Mouse (Mus musculus): ENCODE data around the gene Cops7a.

The Cops7a gene

DNA sequence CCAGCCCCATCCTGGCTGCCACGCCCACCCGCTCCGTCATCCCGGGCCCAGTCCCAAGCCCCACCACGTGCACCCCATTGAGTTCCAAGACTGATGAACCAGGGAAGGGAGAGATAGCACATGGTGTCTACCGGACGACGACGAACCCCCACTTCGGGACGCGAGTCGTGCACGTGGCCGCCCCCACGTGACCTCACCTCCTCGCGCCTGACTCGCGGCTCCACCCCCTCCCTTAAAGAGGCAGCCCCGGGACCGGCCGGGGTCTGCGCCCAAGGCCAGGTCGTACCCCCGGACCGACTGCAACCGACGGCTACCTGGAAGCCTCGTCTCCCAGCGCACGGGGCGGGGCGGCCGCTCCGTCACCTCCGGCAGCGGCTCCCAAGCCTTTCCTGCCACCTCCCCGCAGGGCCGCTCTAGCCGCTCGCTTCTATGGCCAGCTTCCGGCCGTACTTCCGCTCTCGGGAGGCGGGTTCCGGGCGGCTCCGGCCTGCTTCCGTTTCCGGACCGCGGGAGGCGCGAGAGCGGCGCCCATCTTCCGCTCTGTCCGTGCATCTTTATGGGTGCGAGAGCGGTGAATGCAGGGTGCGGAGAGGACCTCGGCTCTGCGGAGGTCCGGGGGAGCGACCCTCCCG is at the start of gene Cops7a:
TSS of gene Cops7a (minus strand) at position 451 of the 632 bp plus-strand sequence.
- DNase-seq (ENCODE audit: inconsistent age in 2 of 2, low spot score in 1 of 2): peak; percentile 97 to 99

DNA sequence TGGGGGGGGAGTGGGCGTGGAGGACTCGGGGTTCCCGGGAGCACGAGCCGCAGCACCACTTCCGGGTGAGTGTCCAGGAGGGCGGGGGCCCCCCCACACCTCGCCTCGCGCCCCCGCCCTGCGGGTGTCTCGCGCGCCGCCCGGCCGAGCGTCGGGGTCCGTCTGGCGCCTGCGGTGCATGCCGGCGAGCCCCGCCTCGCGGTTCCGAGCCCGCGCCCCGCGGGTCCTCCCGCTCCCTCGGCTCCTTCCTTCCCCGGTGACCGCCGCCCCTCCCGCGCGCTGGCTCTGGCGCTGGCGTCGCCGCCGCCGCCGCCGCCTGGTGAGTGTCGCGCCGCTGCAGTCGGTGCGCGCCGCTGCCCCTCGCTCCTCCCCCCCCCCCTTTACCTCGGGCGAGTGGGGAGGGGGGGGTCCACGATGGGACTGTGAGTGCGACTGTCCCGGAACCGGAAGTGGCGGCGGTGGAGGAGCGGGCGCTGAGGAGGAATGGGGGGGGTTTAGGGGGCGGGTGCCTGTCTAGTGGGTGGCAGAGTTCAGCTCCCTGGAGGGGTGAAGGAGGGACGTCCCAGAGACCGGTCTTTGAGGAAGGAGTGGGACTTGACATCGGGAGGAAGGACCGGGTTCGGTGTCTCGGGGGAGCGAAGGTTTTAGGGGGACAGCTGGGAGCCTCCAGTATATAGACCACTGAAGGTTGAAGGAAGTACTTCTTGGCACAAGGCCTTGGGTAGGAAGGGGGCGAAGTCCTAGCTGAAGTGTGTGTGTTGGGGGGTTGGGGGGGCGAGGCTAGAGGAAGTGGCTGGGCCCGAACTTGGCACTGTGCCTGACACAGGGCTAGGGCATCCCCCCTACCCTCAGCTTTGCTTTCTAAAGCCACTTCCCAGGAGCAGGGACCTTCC is 44.1 kb upstream of the Cops7a start:
- DNase-seq (ENCODE audit: inconsistent age in 2 of 2, low spot score in 1 of 2): peak; percentile 89 to 93

DNA sequence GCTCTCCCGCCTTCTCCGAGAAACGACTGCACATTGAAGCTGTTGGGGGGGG is 43.6 kb upstream of the Cops7a start, which contains the start of gene Zfp384:
TSS of gene Zfp384 (plus strand) at position 17 of the 52 bp plus-strand sequence.
- DNase-seq (ENCODE audit: inconsistent age in 2 of 2, low spot score in 1 of 2): no peak

DNA sequence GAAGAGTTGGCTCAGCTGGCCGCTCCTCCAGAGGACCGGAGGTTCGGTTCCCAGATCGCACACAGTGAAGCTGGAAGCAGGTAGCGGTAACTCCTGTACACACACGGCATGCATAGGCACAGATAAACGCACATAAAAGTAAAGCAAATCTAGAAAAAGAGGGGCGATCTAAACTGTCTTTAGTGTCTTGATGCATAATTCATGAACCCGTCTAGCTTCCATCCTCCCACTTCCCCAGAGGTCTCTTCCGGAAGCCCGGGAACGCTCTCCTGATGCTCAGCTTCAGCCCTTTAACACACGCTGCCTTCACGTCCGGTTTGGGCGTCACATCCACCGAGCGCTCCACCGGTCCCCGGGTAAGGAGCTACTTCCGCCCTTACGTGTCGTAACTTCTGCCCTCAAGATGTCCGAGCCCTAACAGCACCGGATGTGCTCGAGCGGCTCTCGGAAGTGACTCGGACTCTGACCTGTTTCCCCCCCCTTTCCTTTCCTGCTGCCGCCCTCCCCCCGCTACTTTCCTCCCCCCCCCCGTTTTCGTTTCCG is 43.3 kb upstream of the Cops7a start:
- peak; percentile 99 for DNase-seq (ENCODE audit: inconsistent age in 2 of 2, low spot score in 1 of 2)

DNA sequence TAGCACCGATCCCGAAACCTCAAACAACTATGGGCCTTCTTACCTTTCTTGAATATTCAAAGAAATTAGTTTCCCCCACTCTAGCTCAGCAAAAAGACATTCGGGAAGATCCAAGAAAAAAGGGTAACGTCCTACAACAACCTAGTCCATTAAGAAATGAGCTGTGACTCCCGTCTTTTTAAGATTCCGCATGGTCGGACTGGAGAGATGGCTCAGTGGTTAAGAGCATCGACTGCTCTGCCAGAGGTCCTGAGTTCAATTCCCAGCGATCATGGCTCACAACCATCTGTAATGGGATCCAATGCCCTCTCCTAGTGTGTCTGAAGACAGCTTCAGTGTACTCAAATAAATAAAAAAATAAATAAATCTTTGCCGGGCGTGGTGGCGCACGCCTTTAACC is 42.7 kb upstream of the Cops7a start:
- no peak for DNase-seq (ENCODE audit: inconsistent age in 2 of 2, low spot score in 1 of 2)

DNA sequence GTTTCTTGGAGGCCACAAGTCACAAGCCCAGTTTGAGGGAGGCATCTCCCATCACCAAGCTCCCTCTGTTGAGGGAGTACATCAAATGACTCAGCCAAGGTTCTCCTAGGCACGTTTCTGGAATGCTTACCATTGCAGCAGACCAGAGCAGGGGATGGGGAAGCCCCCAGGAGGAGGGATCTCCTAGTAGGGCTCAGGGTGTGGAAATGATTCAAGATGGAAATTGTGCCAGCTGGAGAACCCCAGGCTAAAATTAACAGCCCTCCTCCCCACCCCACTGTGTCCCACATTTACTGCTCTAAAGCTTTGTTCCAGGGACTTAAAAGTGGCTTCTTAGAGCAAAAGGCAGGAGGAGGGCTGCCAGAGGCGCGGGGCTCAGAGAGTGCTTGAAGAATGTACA is 39.7 kb upstream of the Cops7a start:
- no peak for DNase-seq (ENCODE audit: inconsistent age in 2 of 2, low spot score in 1 of 2)

DNA sequence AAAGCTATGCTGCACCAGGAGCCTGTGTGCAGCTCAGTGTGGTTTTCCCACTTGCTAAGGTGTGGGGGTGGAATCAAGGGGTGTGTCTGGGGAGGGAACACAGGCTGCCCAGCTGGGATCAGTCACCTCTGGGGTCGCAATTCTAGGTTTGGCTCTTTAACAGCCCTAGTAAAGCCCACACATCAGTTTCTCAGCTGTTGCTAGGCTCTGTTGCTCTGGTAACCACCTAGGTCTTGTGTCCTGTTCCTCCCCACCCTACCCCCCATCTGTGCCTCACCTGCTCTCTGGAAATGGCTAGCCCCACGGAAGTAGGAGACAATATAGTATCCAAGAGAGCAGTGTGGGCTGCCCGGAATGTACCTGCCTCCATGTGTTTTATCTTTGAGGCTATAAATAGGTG is 38.4 kb upstream of the Cops7a start:
- no peak for DNase-seq (ENCODE audit: inconsistent age in 2 of 2, low spot score in 1 of 2)

DNA sequence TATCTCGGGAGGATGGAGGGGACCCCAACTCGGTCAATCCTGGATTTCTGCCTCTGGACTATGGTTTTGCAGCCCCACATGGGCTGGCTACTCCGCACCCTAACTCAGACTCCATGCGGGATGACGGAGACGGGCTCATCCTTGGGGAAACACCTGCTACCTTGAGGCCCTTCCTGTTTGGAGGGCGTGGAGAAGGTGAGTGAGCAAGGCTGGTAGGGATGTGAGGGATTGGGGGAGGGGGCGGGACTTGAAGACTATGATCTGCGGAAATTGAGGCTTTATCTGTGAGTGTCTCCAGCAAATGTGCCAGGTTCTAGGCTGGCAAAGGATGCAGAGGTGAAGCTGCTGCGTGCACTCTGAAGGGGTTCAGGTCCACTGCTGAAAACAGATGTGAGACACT is 34.2 kb upstream of the Cops7a start:
- DNase-seq (ENCODE audit: inconsistent age in 2 of 2, low spot score in 1 of 2): no peak

DNA sequence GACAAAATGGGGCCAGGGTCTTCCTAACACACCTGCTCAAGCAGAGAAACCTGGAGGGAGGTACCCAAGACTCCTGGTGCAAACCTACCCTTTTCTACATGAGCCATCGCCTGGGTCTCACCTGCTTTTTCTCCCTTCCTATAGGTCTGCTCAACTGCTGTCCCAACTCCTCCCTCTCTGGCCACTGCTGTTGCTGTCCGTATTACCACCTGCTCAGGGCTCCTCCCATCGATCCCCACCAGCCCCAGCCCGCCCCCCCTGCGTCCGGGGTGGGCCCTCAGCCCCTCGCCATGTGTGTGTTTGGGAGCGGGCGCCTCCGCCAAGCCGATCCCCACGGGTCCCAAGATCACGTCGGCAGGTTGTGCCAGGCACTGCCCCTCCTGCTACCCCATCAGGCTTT is 33.8 kb upstream of the Cops7a start:
- DNase-seq (ENCODE audit: inconsistent age in 2 of 2, low spot score in 1 of 2): no peak

DNA sequence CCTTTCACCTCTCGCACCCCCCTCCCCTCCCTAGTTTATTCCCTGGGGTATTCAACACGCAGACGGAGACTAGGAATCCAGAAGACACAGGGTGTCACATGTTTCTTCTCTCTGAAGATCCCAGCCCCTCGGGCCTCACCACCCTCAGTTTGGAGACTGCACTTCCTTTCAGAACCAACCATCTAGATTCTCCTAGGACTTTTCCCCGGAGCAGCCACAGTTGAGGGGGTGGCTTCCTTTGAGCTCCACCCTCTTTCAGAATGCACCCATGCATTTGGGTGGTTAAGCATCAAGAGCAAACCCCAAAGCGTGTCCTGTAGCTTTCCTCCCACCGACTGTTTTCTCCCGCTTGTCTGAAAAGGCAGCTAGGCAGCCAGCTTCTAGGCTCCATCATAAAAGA is 32.7 kb upstream of the Cops7a start:
- no peak for DNase-seq (ENCODE audit: inconsistent age in 2 of 2, low spot score in 1 of 2)

DNA sequence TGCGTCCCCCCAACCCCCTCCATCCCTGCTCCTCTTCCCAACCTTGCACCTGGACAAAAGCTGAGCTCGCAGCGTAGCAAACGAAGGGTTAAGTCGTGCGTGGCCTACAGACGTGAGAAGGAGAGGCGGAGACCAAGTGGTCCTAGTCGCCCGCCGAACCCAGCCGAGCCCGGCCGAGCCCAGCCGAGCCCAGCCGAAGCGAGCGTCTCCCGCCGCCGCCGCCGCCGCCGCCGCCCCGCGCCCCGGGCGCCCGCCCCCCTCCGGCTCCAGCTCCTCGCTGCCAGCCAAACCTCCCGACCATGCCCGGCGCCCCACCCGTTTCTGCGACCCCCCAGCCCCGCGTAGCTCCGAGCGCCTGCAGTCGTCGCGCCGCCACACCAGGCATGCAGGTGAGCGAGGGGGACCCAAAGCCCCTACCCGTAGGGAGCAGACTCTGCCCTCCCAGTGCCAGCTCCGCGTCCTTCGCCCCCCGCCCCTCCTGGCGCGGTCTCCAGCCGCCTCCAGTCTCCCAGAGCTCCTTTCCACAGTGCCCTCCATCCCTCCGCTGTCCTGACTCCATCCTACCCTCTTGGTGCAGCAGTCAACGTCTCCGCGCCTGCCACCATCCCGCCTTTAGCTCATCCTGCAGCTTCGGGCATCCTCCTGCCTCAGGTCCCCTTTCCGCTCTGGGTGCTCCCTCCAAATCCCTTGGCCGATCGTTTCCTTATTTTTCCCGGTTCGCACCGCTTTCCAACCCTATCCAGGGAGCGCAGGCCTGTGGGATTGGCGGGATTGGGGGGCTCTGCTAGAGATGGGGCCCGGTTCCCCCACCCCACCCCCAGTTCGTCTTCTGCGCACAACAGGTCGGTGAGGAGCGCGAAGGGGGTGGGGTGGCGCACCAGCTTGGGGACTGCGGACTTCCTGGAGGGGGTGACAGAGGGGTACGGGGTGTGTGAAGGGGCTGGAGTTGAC is 31.5 kb upstream of the Cops7a start, which contains the start of gene Pianp:
TSS of gene Pianp (plus strand) at position 144 of the 951 bp plus-strand sequence.
- peak; percentile 77 to 90 for DNase-seq (ENCODE audit: inconsistent age in 2 of 2, low spot score in 1 of 2)

DNA sequence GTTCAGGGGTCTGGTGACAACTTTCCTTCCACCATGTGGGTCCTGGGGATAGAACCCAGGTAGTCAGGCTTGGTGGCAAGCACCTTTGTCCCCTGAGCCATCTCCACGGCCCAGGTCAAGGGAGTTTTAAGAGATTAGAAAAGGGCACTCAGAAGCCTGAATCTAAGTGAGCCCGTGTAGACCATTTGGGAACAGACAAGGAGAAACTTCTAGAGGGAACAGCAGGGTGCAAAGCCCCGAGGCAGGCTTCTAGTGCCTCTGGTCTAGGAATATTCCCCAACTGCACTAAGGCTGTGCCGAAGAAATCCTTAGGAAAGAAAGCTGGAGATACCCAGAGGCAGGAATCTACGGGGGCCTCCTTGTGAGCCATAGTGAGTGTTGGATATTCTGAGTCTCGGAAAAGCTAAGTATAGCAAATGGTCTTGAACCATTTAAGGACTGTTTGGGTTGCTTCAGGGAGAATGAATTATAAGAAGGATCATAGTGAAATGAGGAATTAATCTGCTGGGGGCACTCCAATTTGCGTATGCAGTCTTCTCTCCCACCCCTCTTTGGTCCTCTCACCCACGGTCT is 30.6 kb upstream of the Cops7a start:
- no peak for DNase-seq (ENCODE audit: inconsistent age in 2 of 2, low spot score in 1 of 2)

DNA sequence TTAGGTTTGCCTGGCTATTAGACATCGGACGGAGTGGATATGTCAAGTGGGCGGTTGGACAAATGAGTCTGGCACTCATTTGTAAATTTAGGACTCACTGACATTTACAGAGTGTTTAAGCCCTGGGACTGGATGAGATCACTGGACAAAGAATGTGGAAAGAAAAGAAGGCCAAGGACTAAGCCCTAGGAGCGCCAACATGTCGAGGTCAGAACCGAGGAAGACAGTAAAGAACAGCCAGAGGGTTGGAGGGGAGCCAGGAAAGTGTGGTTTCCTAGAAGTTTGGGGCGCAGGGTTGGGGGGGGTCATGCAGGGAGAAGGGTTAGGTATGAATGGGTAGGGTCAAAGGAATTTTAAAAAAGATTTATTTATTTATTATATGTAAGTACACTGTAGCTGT is 29.9 kb upstream of the Cops7a start:
- DNase-seq (ENCODE audit: inconsistent age in 2 of 2, low spot score in 1 of 2): peak; percentile 85 to 93

DNA sequence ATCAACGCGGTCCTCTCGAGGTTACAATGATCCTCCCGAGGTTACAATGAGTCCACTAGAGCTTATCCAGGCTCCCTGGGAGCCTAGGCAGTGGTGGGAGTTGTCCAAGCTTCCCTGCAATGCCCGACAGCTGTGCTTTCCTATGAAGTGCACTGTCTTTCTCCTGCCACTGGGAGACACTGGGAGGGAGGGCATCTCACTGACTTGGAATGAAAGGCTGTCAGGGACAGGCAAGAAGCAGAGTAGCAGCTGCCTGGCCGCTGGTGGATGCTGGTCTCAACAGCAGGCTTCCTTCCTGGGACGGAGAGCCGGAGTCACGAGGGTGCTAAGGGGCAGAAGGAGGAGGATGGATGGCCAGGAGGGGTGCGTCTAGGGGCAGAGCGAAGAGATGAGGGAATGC is 28.5 kb upstream of the Cops7a start:
- peak; percentile 58 to 78 for DNase-seq (ENCODE audit: inconsistent age in 2 of 2, low spot score in 1 of 2)

DNA sequence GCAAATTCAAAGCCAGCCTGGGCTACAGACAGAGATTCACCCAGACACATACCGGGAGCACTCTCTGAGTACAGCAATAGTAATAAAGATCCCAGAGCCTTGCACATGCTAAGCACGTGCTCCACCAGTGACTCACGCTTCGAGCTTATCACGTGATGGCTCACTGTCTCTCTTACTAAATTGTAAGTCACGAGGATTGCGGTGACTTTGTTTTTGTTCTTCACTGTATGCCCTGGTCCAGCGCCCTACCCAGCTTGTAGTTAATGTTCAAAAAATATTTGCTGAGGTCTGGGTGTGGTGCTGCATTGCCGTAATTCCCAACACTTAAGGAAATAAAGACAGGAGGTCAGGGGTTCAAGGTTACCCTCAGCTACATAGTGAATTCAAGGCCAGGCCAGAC is 28.0 kb upstream of the Cops7a start:
- DNase-seq (ENCODE audit: inconsistent age in 2 of 2, low spot score in 1 of 2): peak; percentile 78 to 90

DNA sequence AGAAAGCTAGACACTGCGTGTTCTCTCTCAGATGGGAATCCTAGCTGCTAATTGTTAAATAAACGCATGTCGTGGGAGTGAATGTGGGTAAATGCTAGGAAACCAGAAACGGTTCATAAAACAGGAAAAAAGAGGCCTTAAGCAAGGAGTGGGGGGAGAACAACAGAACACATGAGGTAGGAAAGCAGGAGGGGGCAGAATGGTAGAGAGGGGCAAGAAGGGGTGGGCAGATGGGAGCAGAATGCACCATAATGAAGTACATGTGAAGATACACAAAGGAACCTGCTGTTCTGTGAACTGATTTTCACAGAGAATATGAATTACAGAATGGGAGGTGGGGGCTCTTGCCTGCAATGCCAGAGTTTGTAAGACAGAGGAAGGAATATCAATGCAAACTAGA is 26.9 kb upstream of the Cops7a start:
- no peak for DNase-seq (ENCODE audit: inconsistent age in 2 of 2, low spot score in 1 of 2)

DNA sequence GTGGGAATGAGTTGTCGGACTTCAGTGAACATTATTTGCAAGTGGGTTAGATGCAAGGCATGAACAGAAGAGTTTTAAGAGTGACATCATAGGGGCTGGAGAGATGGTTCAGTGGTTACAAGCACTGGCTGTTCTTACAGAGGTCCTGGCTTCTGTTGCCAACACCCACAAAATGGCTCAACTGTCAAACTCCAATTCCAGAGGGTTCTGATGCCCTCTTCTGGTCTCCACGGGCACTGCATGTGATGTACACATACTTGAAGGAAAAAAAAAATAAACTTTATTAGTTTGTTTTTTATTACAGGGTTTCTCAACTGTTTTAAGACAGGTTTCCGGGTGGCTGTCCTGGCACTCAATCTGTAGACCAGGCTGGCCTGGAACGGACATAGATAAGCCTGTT is 2.4 kb upstream of the Cops7a start:
- DNase-seq (ENCODE audit: inconsistent age in 2 of 2, low spot score in 1 of 2): peak; percentile 31 to 78

DNA sequence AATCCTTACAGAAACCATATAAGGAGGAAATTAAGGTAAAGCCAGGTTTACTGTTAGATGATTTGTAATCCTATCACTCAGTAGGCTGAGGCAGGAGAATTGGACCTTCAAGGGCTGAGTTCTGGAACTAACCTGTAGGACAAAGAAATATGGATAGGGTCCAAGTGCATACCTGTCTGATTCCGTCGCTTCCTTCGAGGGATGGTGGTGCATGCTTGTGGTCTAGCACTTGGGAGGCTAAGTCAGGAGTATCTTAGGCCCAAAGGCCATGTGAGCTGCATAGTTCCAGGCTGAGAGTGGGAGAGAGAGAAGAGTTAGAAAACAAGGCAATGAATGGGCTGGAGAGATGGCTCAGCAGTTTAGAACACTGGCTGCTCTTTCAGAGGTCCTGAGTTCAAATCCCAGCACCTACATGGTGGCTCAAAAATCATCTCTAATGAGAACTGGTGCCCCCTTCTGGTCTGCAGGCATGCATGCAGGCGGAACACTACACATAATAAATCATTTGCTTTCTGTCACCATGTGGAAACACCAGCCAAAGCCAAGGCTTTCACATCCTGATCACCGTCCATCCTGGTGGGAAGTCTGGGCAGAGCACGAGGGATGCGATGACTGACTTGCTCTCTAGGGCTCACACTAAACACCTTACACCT is 1.3 kb upstream of the Cops7a start:
- peak; percentile 20 to 69 for DNase-seq (ENCODE audit: inconsistent age in 2 of 2, low spot score in 1 of 2)

DNA sequence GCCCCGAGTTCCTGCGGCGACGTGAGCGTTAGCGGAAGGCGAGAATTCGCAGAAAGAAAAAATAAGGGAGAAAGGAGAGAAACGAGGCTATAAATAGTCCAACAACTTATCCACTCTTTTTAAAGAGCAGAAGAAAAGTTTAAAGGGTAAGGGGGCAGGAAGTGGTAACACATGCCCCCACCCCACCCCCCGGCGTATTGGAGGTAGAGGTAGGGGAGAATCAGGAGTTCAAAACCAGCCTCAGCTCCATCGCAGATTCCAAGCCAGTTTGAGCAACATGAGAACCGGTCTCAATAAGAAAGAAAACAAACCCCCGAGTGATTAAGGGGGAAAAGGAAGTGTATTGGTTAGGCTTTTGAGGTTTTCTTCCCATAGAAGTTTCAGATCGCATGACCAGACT is 409 bp upstream of the Cops7a start:
- DNase-seq (ENCODE audit: inconsistent age in 2 of 2, low spot score in 1 of 2): peak in 1 of 2 experiments; percentile 47

DNA sequence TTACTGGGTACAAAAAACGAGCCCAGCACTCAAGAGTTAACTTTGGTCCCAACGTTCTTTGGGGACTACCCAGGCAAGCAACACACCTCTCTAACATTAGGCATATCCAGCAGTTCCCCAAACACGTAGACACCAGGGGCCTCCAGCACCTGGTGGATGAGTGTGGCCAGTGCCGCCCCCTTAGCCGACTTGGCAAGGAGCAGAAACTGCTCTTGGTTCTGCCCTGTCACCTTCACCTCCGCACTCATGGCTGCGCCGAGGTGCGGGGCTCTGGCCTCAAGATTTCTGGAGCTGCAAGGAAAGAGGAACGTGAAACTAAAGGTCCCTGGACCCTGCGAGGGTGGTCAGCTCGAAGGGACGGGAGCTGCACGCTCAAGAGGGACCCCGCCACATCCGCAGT is 700 bp downstream of the Cops7a start:
- no peak for DNase-seq (ENCODE audit: inconsistent age in 2 of 2, low spot score in 1 of 2)

DNA sequence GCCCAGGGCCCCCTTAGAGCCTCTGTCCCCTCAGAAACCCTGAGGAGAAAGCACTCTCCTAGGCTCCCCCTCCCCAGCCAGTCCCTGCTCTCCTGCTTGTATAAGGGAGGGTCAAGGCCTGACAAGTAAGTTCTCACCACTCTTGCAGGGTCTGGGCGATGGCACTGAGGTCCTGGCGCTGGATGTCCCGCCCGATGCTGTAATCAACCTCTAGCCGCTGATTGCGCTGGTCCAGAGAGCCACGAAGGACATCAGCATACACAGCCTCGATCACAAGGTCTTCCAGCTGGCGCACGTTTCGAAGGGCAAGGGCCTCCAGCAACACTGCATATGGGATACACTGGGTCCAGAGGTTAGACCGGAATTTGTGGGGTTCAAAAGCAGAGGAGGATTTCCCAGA is 4.3 kb downstream of the Cops7a start:
- peak in 1 of 2 experiments; percentile 77 for DNase-seq (ENCODE audit: inconsistent age in 2 of 2, low spot score in 1 of 2)
